Mouse (Mus musculus) ES-E14 (cell line): ENCODE measurements around the gene AI597479. TPM values are rescaled to one million over a fixed set of nuclear protein-coding genes. Genes with fewer than 3 reads are reported as not detected.

Source experiments
- DNase-seq: peaks from one replicate; pipeline ENCODE4 v3.0.0-alpha.2; 2013; ENCODE audit warnings: low read depth, low spot score
- H3K27ac ChIP-seq: 2 replicates; pipeline ENCODE4 v1.5.1; 2012; ENCODE audit warnings: low read depth, mild to moderate bottlenecking, low read length, moderate library complexity, mixed read lengths; ENCODE audit not compliant: poor library complexity, insufficient read depth, severe bottlenecking
- H3K36me3 ChIP-seq: 2 replicates; pipeline ENCODE4 v1.6.1; 2012; ENCODE audit warnings: mild to moderate bottlenecking, low read length, moderate library complexity, mixed read lengths; ENCODE audit not compliant: control insufficient read depth, poor library complexity, insufficient read depth, severe bottlenecking
- H3K4me1 ChIP-seq, 2 experiments: fragments of 150-350 bp in 1 of 2; sonication (generic) in 1 of 2; 2 replicates each; pipeline ENCODE4 v1.6.1; 2012; ENCODE audit warnings: low read length in 2 of 2, mild to moderate bottlenecking in 1 of 2, mixed read lengths in 1 of 2; ENCODE audit not compliant: control insufficient read depth in 2 of 2, insufficient read depth in 2 of 2, poor library complexity in 1 of 2
- H3K4me3 ChIP-seq, 2 experiments: fragments of 150-350 bp in 1 of 2; sonication (generic) in 1 of 2; 2 replicates each; pipeline ENCODE4 v1.5.1; 2012; ENCODE audit warnings: low read length in 2 of 2, low read depth in 1 of 2, mild to moderate bottlenecking in 1 of 2, mixed read lengths in 1 of 2; ENCODE audit not compliant: insufficient read depth in 1 of 2, poor library complexity in 1 of 2, severe bottlenecking in 1 of 2
- H3K9ac ChIP-seq: 2 replicates; pipeline ENCODE4 v1.6.1; 2012; ENCODE audit warnings: low read depth, mild to moderate bottlenecking, low read length, mixed read lengths; ENCODE audit not compliant: poor library complexity, insufficient read depth, severe bottlenecking
- H3K9me3 ChIP-seq: fragments of 150-350 bp; sonication (generic); 2 replicates; pipeline ENCODE4 v1.6.1; 2012; ENCODE audit warnings: low read depth, mild to moderate bottlenecking, low read length; ENCODE audit not compliant: control insufficient read depth, insufficient read depth
- CHD2 ChIP-seq: IDR thresholded peaks from 2 replicates; pipeline ENCODE4 v1.6.1; 2014; ENCODE audit warnings: mild to moderate bottlenecking, low read depth, low read length, inconsistent platforms
- HCFC1 ChIP-seq: IDR thresholded peaks from 2 replicates; pipeline ENCODE4 v1.6.1; 2012; ENCODE audit warnings: low read length, inconsistent platforms, borderline replicate concordance; ENCODE audit not compliant: insufficient read depth
- MAFK ChIP-seq: IDR thresholded peaks from 2 replicates; pipeline ENCODE4 v1.6.1; 2014; ENCODE audit warnings: mild to moderate bottlenecking, low read depth, low read length, inconsistent platforms; ENCODE audit not compliant: insufficient read depth
- ZC3H11A ChIP-seq: IDR thresholded peaks from 2 replicates; pipeline ENCODE4 v1.6.1; 2012; ENCODE audit warnings: low read depth, mild to moderate bottlenecking, inconsistent platforms, low read length, borderline replicate concordance
- ZNF384 ChIP-seq: IDR thresholded peaks from 2 replicates; pipeline ENCODE4 v1.6.1; 2012; ENCODE audit warnings: low read depth, low read length, inconsistent platforms
- in situ Hi-C, 2 experiments: fragments of 600-800 bp; cut with MboI; formaldehyde crosslinking; loops; one replicate each; pipeline ENCODE4 v1.15.1; 2025; ENCODE audit warnings: low sequenced_read_pairs in 2 of 2, inconsistent platforms in 1 of 2; ENCODE audit not compliant: unreplicated experiment in 2 of 2
- total RNA-seq: library from RNA; depleted of rRNA; stranded (reverse); fragments of 300-350 nt; gene quantifications from 2 replicates; pipeline ENCODE4 v1.2.3, GENCODE M21; 2012

Gene AI597479
- total RNA-seq, 1 experiment = 14.1 TPM

GRCm38 (mm10) chr1:43145388-43145787 lies 46.9 kb downstream of the AI597479 start:
- Histone ChIP-seq H3K36me3 (0 out of 2 replicates have a peak, but pooled peaks cover 2% of the 10 kb centered on the region), H3K27ac (no peak overlapping the region), H3K9me3 (no peaks in the 10 kb centered on the region), H3K4me1 (no peaks in the 10 kb centered on the region), H3K4me3 (no peak overlapping the region), H3K9ac (no peak overlapping the region)
- in situ Hi-C loops = loop anchor here in 1 of 2 experiments (10.0 kb wide), 1 partner anchor 119 kb away; no protein-coding TSS in a partner anchor
- TF ChIP-seq ZNF384 (no peak), HCFC1 (no peak), ZC3H11A (no peak), MAFK (no peak), CHD2 (no peak)
- no peak for DNase-seq

- 0 out of 2 replicates have a peak, but pooled peaks cover 2% of the 10 kb centered on the region for H3K36me3 ChIP-seq
- no peak overlapping the region for H3K9ac ChIP-seq
These were observed 49.0 kb downstream of the AI597479 start for GRCm38 (mm10) chr1:43147474-43147873.

DNA sequence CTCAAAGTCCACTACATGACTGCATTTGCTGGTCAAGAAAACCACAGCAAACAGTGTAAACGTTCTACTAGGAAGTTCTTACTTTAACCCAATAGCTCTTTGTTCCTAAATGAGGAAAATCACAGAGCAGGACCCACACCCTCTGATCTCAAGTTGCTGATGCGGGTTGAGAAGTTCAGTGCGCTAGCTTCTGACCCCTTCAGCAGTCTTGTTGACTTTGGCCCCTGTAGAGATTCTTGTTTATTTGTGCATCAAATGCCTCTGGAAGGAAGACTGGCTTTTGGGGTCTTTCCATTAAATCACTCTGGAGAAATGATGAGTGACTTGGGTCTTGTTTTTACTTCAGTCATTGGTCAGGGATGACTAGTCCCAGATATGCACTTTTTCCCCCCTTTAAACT lies 51.7 kb downstream of the AI597479 start:
- in situ Hi-C loops = loop anchor here in 1 of 2 experiments (10.0 kb wide), 1 partner anchor 595 kb away; no protein-coding TSS in a partner anchor
- DNase-seq = no peak
- H3K9ac ChIP-seq = no peak overlapping the region
- H3K27ac ChIP-seq = no peak overlapping the region
- no peaks in the 10 kb centered on the region for H3K4me1 ChIP-seq
- no peaks in the 10 kb centered on the region for H3K9me3 ChIP-seq
- H3K36me3 ChIP-seq = no peaks in the 10 kb centered on the region
- TF ChIP-seq CHD2 (no peak), HCFC1 (no peak), MAFK (no peak), ZC3H11A (no peak), ZNF384 (no peak)
- no peak overlapping the region for H3K4me3 ChIP-seq

More at GRCm38 (mm10) chr1:43147474-43147873, 49.0 kb downstream of the AI597479 start:
- Histone ChIP-seq H3K4me1 (no peaks in the 10 kb centered on the region), H3K27ac (no peak overlapping the region), H3K9me3 (no peaks in the 10 kb centered on the region), H3K4me3 (no peak overlapping the region)
- in situ Hi-C loops = loop anchor here in 1 of 2 experiments (10.0 kb wide), 1 partner anchor 117 kb away; no protein-coding TSS in a partner anchor
- DNase-seq = no peak
- TF ChIP-seq ZC3H11A (no peak), CHD2 (no peak), ZNF384 (no peak), MAFK (no peak), HCFC1 (no peak)

- TF ChIP-seq CHD2 (no peak), ZC3H11A (no peak), HCFC1 (no peak), ZNF384 (no peak)
- DNase-seq = no peak
- Histone ChIP-seq H3K36me3 (no peaks in the 10 kb centered on the region), H3K9me3 (no peaks in the 10 kb centered on the region), H3K4me1 (no peaks in the 10 kb centered on the region), H3K27ac (no peak overlapping the region), H3K4me3 (no peak overlapping the region), H3K9ac (no peak overlapping the region)
- in situ Hi-C loops = loop anchor here in 1 of 2 experiments (10.0 kb wide), 1 partner anchor 592 kb away; no protein-coding TSS in a partner anchor
These were observed 54.1 kb downstream of the AI597479 start for GRCm38 (mm10) chr1:43152626-43153025.

GRCm38 (mm10) chr1:43153538-43153937 lies 55.0 kb downstream of the AI597479 start:
- H3K36me3 ChIP-seq = no peaks in the 10 kb centered on the region
- DNase-seq = no peak
- H3K4me1 ChIP-seq = no peaks in the 10 kb centered on the region
- no peak overlapping the region for H3K9ac ChIP-seq
- H3K27ac ChIP-seq = no peak overlapping the region
- no peak overlapping the region for H3K4me3 ChIP-seq
- no peak for TF ChIP-seq ZC3H11A
- no peak for TF ChIP-seq ZNF384
- TF ChIP-seq HCFC1 = no peak
- TF ChIP-seq CHD2 = no peak
- no peak for TF ChIP-seq MAFK
- in situ Hi-C loops = loop anchor here in 1 of 2 experiments (10.0 kb wide), 1 partner anchor 591 kb away; no protein-coding TSS in a partner anchor
- no peaks in the 10 kb centered on the region for H3K9me3 ChIP-seq
